ENCODE assay signal across 27 mouse cellular contexts in the genomic region with DNA sequence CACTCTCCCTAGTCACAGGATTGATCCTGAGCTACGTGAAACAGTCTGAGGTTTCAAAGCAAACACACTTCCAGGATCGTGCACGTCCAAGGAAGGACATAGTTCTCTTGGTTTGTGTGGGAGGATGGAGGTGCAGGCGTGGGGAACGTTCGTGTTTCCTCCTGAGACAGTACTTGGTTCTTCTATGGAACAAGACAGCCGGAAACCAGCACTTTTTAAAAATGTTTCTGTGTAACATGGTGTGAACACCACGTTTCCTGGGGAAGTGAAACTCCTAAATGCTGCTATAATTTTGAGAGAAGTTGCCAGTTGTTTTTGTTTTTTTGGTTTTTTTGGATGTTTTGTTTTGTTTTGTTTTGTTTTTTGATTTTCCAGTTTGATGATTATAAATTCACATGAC. TPM values are rescaled to one million over a fixed set of nuclear protein-coding genes. Genes with fewer than 3 reads are reported as not detected.
A peak's percentile ranks its signal among the peaks of the same experiment; 100 is the strongest.
DNase-seq lines count a peak whose midpoint lies in the region; ATAC-seq lines count a peak whose summit lies in the region.
"Had no signal": no experiment of that assay in that cellular context is flagged by ENCODE, and none has a peak within 500 bp of the region (broad histone marks: within the 10 kb centered on the region; RNA-seq: fewer than 3 reads in every experiment).

No protein-coding gene starts in this region.

- no peak overlapping the region for H3K4me3 ChIP-seq in forebrain, embryonic 11.5 days (ENCODE audit: low read depth, low read length)
- no peak overlapping the region for H3K4me3 ChIP-seq in forebrain, embryonic 13.5 days
- H3K4me3 ChIP-seq: embryonic facial prominence, embryonic 13.5 days; erythroblast, embryonic 14.5 days; limb, embryonic 13.5 days; liver, embryonic 12.5 days; midbrain, embryonic 13.5 days; neural tube, embryonic 13.5 days had no signal

- no peak overlapping the region for H3K27ac ChIP-seq in forebrain, embryonic 11.5 days (ENCODE audit: low read depth, low read length)
- H3K27ac ChIP-seq in forebrain, embryonic 13.5 days = no peak overlapping the region
- H3K27ac ChIP-seq: embryonic facial prominence, embryonic 13.5 days; hindbrain, embryonic 14.5 days; limb, embryonic 13.5 days; liver, embryonic 12.5 days; midbrain, embryonic 13.5 days; neural tube, embryonic 13.5 days had no signal

- H3K36me3 ChIP-seq in forebrain, embryonic 11.5 days (ENCODE audit: control insufficient read depth, insufficient read depth, low read length) = no peaks in the 10 kb centered on the region
- no peaks in the 10 kb centered on the region for H3K36me3 ChIP-seq in forebrain, embryonic 13.5 days (ENCODE audit: poor library complexity, severe bottlenecking)
- H3K36me3 ChIP-seq: embryonic facial prominence, embryonic 13.5 days; limb, embryonic 13.5 days; liver, embryonic 12.5 days; midbrain, embryonic 13.5 days; neural tube, embryonic 13.5 days had no signal

- H3K27me3 ChIP-seq in forebrain, embryonic 11.5 days (ENCODE audit: control insufficient read depth, insufficient read depth, low read length) = no peaks in the 10 kb centered on the region; the same call in 1 of the 2 replicates
- 0 out of 2 replicates have a peak, but pooled peaks cover 7% of the 10 kb centered on the region for H3K27me3 ChIP-seq in forebrain, embryonic 13.5 days
- H3K27me3 ChIP-seq: embryonic facial prominence, embryonic 13.5 days; limb, embryonic 13.5 days; liver, embryonic 12.5 days; neural tube, embryonic 13.5 days had no signal

- DNase-seq in forebrain, embryonic 11.5 days (ENCODE audit: low spot score) = peak; percentile 27
- peak; percentile 41 for DNase-seq in lung, postnatal 36 days
- no peak for DNase-seq in lung, postnatal 10 days
- peak; percentile 20 to 56 for DNase-seq in natural killer cell, adult 2 months (ENCODE audit: low spot score in 2 of 2)
- no peak for DNase-seq in right cerebral cortex, postnatal 36 days (ENCODE audit: low spot score in 2 of 2)
- no peak for DNase-seq in left cerebral cortex, postnatal 36 days (ENCODE audit: low spot score in 2 of 2)
- DNase-seq: adrenal gland, postnatal 25 days; cerebellum, adult 11 months; cerebellum, postnatal 14 days; heart, postnatal 36 days; kidney, adult 18-20 months; kidney, postnatal 25 days; layer of hippocampus, postnatal 36 days; lung, adult 2 months; thymus, postnatal 25 days had no signal

- no peak overlapping the region for H3K9ac ChIP-seq in forebrain, embryonic 11.5 days (ENCODE audit: low read length)
- no peak overlapping the region for H3K9ac ChIP-seq in forebrain, embryonic 13.5 days
- H3K9ac ChIP-seq: embryonic facial prominence, embryonic 13.5 days; hindbrain, embryonic 14.5 days; limb, embryonic 13.5 days; liver, embryonic 12.5 days; midbrain, embryonic 13.5 days; neural tube, embryonic 13.5 days had no signal

- no peaks in the 10 kb centered on the region; the same call in 1 of the 2 replicates for H3K9me3 ChIP-seq in forebrain, embryonic 11.5 days (ENCODE audit: control insufficient read depth, low read length)
- H3K9me3 ChIP-seq in forebrain, embryonic 13.5 days (replicated peaks) = no peaks in the 10 kb centered on the region; the same call in 1 of the 2 replicates
- H3K9me3 ChIP-seq: embryonic facial prominence, embryonic 13.5 days; liver, embryonic 12.5 days; midbrain, embryonic 13.5 days; neural tube, embryonic 13.5 days had no signal

- no peak for ATAC-seq in forebrain, embryonic 11.5 days (replicated peaks; ENCODE audit: low FRiP score)
- no peak for ATAC-seq in forebrain, embryonic 13.5 days
- peak; percentile 79 for ATAC-seq in granulocyte monocyte progenitor cell, adult 5-6 weeks (replicated peaks; ENCODE audit: poor library complexity, severe bottlenecking)
- ATAC-seq: CD4-positive, CD25-positive, alpha-beta regulatory T cell, adult 4 months; forebrain, embryonic 14.5 days; inflammation-experienced regulatory T-cells, adult 6 months; liver, embryonic 12.5 days; midbrain, embryonic 13.5 days had no signal

- H3K4me2 ChIP-seq in forebrain, embryonic 11.5 days (ENCODE audit: low read depth, low read length, severe bottlenecking) = no peak overlapping the region
- no peak overlapping the region for H3K4me2 ChIP-seq in forebrain, embryonic 13.5 days
- H3K4me2 ChIP-seq: embryonic facial prominence, embryonic 13.5 days; hindbrain, embryonic 14.5 days; limb, embryonic 13.5 days; liver, embryonic 12.5 days; midbrain, embryonic 13.5 days; neural tube, embryonic 13.5 days had no signal

- 87% methylated on average over 8 of the region's 8 CpGs for WGBS in forebrain, embryonic 11.5 days
- 92% methylated on average over 8 of the region's 8 CpGs for WGBS in forebrain, embryonic 13.5 days

- H3K4me1 ChIP-seq in forebrain, embryonic 11.5 days (replicated peaks; ENCODE audit: control insufficient read depth, insufficient read depth, low read length) = peaks cover 4% of the 10 kb centered on the region; the same call in 1 of the 2 replicates
- peaks cover 10% of the 10 kb centered on the region; the same call in 1 of the 2 replicates for H3K4me1 ChIP-seq in forebrain, embryonic 13.5 days
- H3K4me1 ChIP-seq: liver, embryonic 12.5 days had no signal

- intact Hi-C loops in left cerebral cortex, postnatal 36 days (cut with DNase I) = no loop called here

RNA-seq across cellular contexts. Expression of a gene that starts 13.9 kb away (rescaled TPM):
- 4.6 and 5.0 TPM in 2 replicates for polyA plus RNA-seq in forebrain, embryonic 11.5 days (2014; fragmentation: Nextera tagmentation; extraction: Ambion mirVana)
- polyA plus RNA-seq in forebrain, embryonic 13.5 days (2015; fragmentation: Nextera tagmentation; extraction: Ambion mirVana) = 4.4 and 6.1 TPM in 2 replicates
- not detected in 2 replicates for total RNA-seq in granulocyte monocyte progenitor cell, adult 5-6 weeks (2014; fragmentation: Nextera tagmentation)
- total RNA-seq in granulocyte monocyte progenitor cell, adult 5-6 weeks (2017) = not detected in 2 replicates
- 1 to 10 TPM; 3.5 to 7.7 TPM for total RNA-seq in left cerebral cortex, postnatal 36 days (2021)

Comparison
In these comparisons a context has a peak if more than half of its experiments do, and no peak if none do; other contexts are left out.
1. DNase-seq: peak in forebrain, embryonic 11.5 days (single experiment), lung, postnatal 36 days (single experiment) and natural killer cell, adult 2 months (2 of 2); none in lung, postnatal 10 days (single experiment), right cerebral cortex, postnatal 36 days (0 of 2) and left cerebral cortex, postnatal 36 days (0 of 2).
2. RNA of a gene that starts 13.9 kb away (total RNA-seq): 3.5 to 7.7 TPM in left cerebral cortex, postnatal 36 days; not detected in granulocyte monocyte progenitor cell, adult 5-6 weeks; every median in the first group is over 4 times any median in the second.